Mouse (Mus musculus) MEL (cell line): ENCODE data around the gene Abl1.

Experiments used
- CHD2 ChIP-seq: IDR thresholded peaks from 2 replicates; pipeline ENCODE4 v1.6.1; 2011; ENCODE audit warnings: low read length, improper control_type of control experiment
- CTCF ChIP-seq, 3 experiments: IDR thresholded peaks in 2 of 3; conservative IDR thresholded peaks in 1 of 3; 2 replicates each; pipeline ENCODE4 v1.5.1; 2011 to 2012; ENCODE audit warnings: low read length in 3 of 3, low read depth in 2 of 3, mild to moderate bottlenecking in 2 of 3, improper control_type of control experiment in 1 of 3, inconsistent platforms in 1 of 3, mixed read lengths in 1 of 3, moderate library complexity in 1 of 3; ENCODE audit not compliant: control insufficient read depth in 1 of 3, insufficient read depth in 1 of 3, poor library complexity in 1 of 3, severe bottlenecking in 1 of 3
- MAFK ChIP-seq: IDR thresholded peaks from 2 replicates; pipeline ENCODE4 v1.6.1; 2011; ENCODE audit warnings: low read depth, mild to moderate bottlenecking, low read length, improper control_type of control experiment, borderline replicate concordance
- MAX ChIP-seq: IDR thresholded peaks from 2 replicates; pipeline ENCODE4 v1.6.1; 2011; ENCODE audit warnings: low read length, improper control_type of control experiment
- MXI1 ChIP-seq: IDR thresholded peaks from 2 replicates; pipeline ENCODE4 v1.6.1; 2011; ENCODE audit warnings: mild to moderate bottlenecking, low read depth, low read length, improper control_type of control experiment
- POLR2A ChIP-seq, 2 experiments: IDR thresholded peaks; 2 replicates each; pipeline ENCODE4 v1.6.1; 2011 to 2012; ENCODE audit warnings: low read length in 2 of 2, mild to moderate bottlenecking in 2 of 2, control low read depth in 1 of 2, improper control_type of control experiment in 1 of 2, low read depth in 1 of 2, moderate library complexity in 1 of 2; ENCODE audit not compliant: control insufficient read depth in 1 of 2, insufficient read depth in 1 of 2, poor library complexity in 1 of 2
- SIN3A ChIP-seq: IDR thresholded peaks from 2 replicates; pipeline ENCODE4 v1.6.1; 2012; ENCODE audit warnings: low read length, improper control_type of control experiment, inconsistent platforms
- ZC3H11A ChIP-seq: IDR thresholded peaks from 2 replicates; pipeline ENCODE4 v1.6.1; 2012; ENCODE audit warnings: low read depth, mild to moderate bottlenecking, inconsistent platforms, low read length, improper control_type of control experiment
- ZNF384 ChIP-seq: IDR thresholded peaks from 2 replicates; pipeline ENCODE4 v1.6.1; 2012; ENCODE audit warnings: low read depth, mild to moderate bottlenecking, inconsistent platforms, low read length, improper control_type of control experiment

GRCm38 (mm10) chr2:31719944-31720343 lies 31.8 kb downstream of the Abl1 start:
- TF ChIP-seq MAFK (no peak), ZC3H11A (no peak), MXI1 (no peak), MAX (no peak), ZNF384 (no peak), CHD2 (no peak), CTCF (IDR thresholded peaks at IDR 0.05 in 2 of 3, conservative IDR thresholded peaks at IDR 0.05 in 1 of 3; ENCODE audit: control insufficient read depth in 1 of 3, insufficient read depth in 1 of 3, low read depth in 2 of 3, low read length in 3 of 3, poor library complexity in 1 of 3, severe bottlenecking in 1 of 3) (no peak), POLR2A (IDR thresholded peaks at IDR 0.05; ENCODE audit: control insufficient read depth in 1 of 2, insufficient read depth in 1 of 2, low read depth in 1 of 2, low read length in 2 of 2, poor library complexity in 1 of 2) (no peak), SIN3A (no peak)
